Mouse (Mus musculus): Measurements from ENCODE around the gene Mthfd2.

Gene Mthfd2

DNA sequence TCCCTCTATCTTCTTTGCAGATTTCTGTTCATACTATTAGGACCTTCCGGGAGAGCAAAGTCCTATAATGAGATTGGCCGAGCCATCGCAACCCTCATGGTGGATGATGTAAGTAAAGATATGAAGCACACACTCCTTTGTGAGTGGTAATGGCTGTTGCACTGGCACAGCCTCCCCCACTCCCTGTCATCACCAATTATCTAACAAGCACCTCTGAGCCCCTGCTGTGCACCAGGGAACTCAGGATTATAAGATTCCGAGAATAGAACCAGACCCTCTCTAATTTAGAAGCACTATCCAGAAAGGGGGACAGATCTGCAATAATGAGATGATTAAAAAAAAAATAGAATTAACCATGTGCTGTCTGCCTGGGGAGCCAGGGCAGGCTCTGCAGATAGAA, 60.1 kb downstream of the Mthfd2 start:
- DNase-seq: no peak

DNA sequence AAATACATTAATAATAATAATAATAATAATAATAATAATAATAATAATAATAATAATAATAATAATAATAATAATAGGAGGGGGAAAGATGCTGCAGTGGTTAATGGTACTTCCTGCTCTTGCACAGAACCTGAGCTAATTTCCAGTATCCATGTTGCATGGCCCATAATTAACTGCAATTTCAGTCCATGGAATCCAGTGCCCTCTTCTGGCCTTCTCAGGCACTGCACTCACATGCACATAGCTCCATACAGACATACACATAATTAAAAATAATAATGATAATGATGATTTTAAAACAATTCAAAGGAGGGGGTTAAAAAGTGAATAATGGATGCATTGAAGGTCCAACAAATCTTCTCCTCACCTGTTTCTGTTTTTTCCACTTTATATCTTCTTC, 60.5 kb downstream of the Mthfd2 start:
- peak; percentile 32 for DNase-seq

DNA sequence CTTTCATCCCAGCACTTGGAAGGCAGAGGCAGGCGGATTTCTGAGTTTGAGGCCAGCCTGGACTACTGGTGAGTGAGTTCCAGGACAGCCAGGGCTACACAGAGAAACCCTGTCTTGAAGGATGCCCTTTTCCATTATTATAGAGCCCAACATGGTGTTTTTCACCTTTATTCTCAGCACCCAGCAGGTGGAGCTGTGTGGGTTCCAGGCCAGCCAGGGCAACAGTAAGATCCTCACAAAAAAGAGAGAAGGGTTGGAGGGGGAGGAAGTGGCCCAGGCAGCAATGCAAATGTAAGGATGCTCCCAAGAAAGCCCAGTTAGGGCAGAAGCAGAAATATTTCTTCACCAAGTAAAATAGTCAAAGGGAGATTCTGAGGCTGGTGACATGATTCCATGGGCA, 61.2 kb downstream of the Mthfd2 start:
- DNase-seq: no peak

All from right cerebral cortex, postnatal 4 days (tissue).